Mouse (Mus musculus): ENCODE results near the gene Gm21627. TPM values are rescaled to one million over a fixed set of nuclear protein-coding genes. Genes with fewer than 3 reads are reported as not detected.
"Not testable (repeated sequence)": the region's sequence is repeated elsewhere in the genome, so short reads cannot be mapped to it uniquely, and the experiment has no call there.

The Gm21627 gene
- not detected in 2 replicates for total RNA-seq (2012; rRNA removed)
- not detected in 2 replicates for total RNA-seq (2014; rRNA removed)
- not detected in 2 replicates for polyA plus RNA-seq (2012; ENCODE audit: insufficient read length, low read depth)

GRCm38 (mm10) chrY:63228127-63228526, at the start of gene Gm21627:
Gene Gm21627, plus strand, starts transcription at chrY:63228427.
- H3K4me2 ChIP-seq (ENCODE audit: insufficient read depth, low read depth, poor library complexity, severe bottlenecking); dilution Hi-C loops (cut with MboI; ENCODE audit: extremely low pct_ligation_motif_present, extremely low pct_unique_long_range_greater_than_20kb, low sequenced_read_pairs); DNase-seq (ENCODE audit: extremely low read depth); H3K4me3 ChIP-seq (replicated peaks in 1 of 3; ENCODE audit: low read depth in 2 of 3, low read length in 2 of 3, poor library complexity in 1 of 3); in situ Hi-C loops (cut with MboI; ENCODE audit: low pct_ligation_motif_present, low pct_unique_long_range_greater_than_20kb, low sequenced_read_pairs); H3K36me3 ChIP-seq (replicated peaks in 1 of 2; ENCODE audit: control insufficient read depth in 1 of 2, insufficient read depth in 1 of 2, low read length in 1 of 2); H3K4me1 ChIP-seq (ENCODE audit: control insufficient read depth in 1 of 2, insufficient read depth in 2 of 2); H3K9ac ChIP-seq (ENCODE audit: insufficient read depth, low read depth); H3K9me3 ChIP-seq (replicated peaks; ENCODE audit: low read length); H3K27ac ChIP-seq (ENCODE audit: insufficient read depth, low read depth); H3K27me3 ChIP-seq (replicated peaks); H3K79me2 ChIP-seq (replicated peaks; ENCODE audit: control insufficient read depth, extremely low read depth, insufficient read depth, poor library complexity, severe bottlenecking): not testable (repeated sequence)

Measured in CH12.LX (cell line).